Mouse (Mus musculus) C2C12 (cell line): ENCODE measurements at regions not wholly inside any gene's neighbourhood (a gene's known extent, or its start where the extent isn't known, plus 50 kb on each side); places are given as distances from the start of the nearest gene placed in this dataset.

ENCODE experiments used
- H3K27me3 ChIP-seq: one replicate; pipeline ENCODE4 v1.6.1; 2011; ENCODE audit not compliant: control insufficient read depth, insufficient read depth, insufficient read length
- H3K36me3 ChIP-seq: one replicate; pipeline ENCODE4 v1.6.1; 2011; ENCODE audit not compliant: control insufficient read depth, insufficient read depth
- H3K4me3 ChIP-seq: one replicate; pipeline ENCODE4 v1.5.1; 2011; ENCODE audit warnings: mild to moderate bottlenecking, control low read depth; ENCODE audit not compliant: poor library complexity, insufficient read depth, severe bottlenecking
- H3K79me2 ChIP-seq: one replicate; pipeline ENCODE4 v1.6.1; 2011; ENCODE audit not compliant: control insufficient read depth, insufficient read depth
- H3K79me3 ChIP-seq: one replicate; pipeline ENCODE4 v1.6.1; 2011; ENCODE audit warnings: low read depth, control low read depth
- H3ac ChIP-seq: one replicate; pipeline ENCODE3; 2011; ENCODE audit warnings: low read depth; ENCODE audit not compliant: control insufficient read depth, insufficient read length
- CEBPB ChIP-seq: IDR thresholded peaks from one replicate; pipeline ENCODE4 v1.6.1; 2011; ENCODE audit warnings: low read depth, mild to moderate bottlenecking, control low read depth, moderate library complexity
- CTCF ChIP-seq: IDR thresholded peaks from one replicate; pipeline ENCODE4 v1.5.1; 2011; ENCODE audit not compliant: control insufficient read depth, insufficient read depth, insufficient read length
- FOSL1 ChIP-seq: IDR thresholded peaks from one replicate; pipeline ENCODE4 v1.8.0; 2011; ENCODE audit warnings: mild to moderate bottlenecking, low read length; ENCODE audit not compliant: poor library complexity, insufficient read depth, severe bottlenecking
- MAX ChIP-seq: IDR thresholded peaks from one replicate; pipeline ENCODE4 v1.6.1; 2011; ENCODE audit warnings: mild to moderate bottlenecking, control low read depth
- MYOD1 ChIP-seq: IDR thresholded peaks from one replicate; pipeline ENCODE4 v1.6.1; 2011; ENCODE audit warnings: low read depth; ENCODE audit not compliant: control insufficient read depth, insufficient read length
- MYOG ChIP-seq: IDR thresholded peaks from one replicate; pipeline ENCODE4 v1.6.1; 2011; ENCODE audit not compliant: control insufficient read depth, insufficient read length; ENCODE audit errors: extremely low read depth
- USF1 ChIP-seq: IDR thresholded peaks from one replicate; pipeline ENCODE4 v1.6.1; 2011; ENCODE audit warnings: low read depth, mild to moderate bottlenecking, control low read depth, moderate library complexity

DNA sequence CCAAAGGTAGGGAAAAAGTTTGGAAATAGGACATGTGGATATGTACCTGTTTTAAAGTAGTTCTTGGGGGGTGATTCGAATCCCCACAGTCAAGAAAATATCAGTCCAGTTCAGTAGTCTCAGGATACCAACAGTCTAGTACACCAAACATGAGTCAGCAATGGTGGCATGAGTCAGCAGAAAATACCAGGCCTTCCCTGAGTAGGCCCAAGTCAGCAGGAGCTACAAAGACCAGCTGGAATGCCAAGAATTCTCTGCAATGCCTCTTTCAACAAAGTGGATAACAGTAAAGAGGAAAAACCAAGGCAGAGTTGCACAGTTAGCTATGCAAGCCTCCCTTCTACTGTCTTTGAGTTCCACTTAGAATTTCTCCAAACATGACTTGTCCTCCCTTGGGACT is 137.1 kb downstream of the Ankrd16 start:
- no peak overlapping the region for H3ac ChIP-seq
- TF ChIP-seq MYOG = no peak
- peak; percentile 10 for TF ChIP-seq CEBPB
- peak; percentile 73 for TF ChIP-seq FOSL1

DNA sequence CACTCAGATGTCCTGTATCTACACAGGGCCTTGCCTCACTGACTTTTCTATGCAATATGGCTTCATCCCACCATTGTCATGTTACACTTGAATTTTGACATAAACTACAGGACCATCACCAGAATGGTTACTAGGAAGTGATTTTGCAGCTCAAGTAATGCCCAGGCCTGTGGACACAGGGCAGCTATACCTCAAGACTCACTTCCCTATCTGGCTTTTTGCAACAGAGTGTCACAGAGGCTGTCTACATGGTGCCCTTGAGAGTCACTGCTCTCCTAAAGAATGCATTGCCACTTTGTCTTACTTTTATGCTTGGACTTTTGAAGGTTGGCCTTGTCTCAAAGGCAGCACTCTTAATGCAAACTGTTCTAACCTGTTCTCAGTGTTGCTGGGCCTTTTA is 139.7 kb downstream of the Ankrd16 start:
- TF ChIP-seq MYOG = no peak
- no peak for TF ChIP-seq CTCF
- TF ChIP-seq FOSL1 = no peak
- Histone ChIP-seq H3K79me3 (no peaks in the 10 kb centered on the region), H3K4me3 (no peak overlapping the region), H3K36me3 (no peaks in the 10 kb centered on the region), H3K27me3 (no peaks in the 10 kb centered on the region), H3K79me2 (no peaks in the 10 kb centered on the region), H3ac (no peak overlapping the region)

More for the DNA sequence above, 137.1 kb downstream of the Ankrd16 start:
- no peaks in the 10 kb centered on the region for H3K36me3 ChIP-seq
- no peaks in the 10 kb centered on the region for H3K27me3 ChIP-seq
- no peak overlapping the region for H3K4me3 ChIP-seq
- H3K79me2 ChIP-seq = no peaks in the 10 kb centered on the region
- no peaks in the 10 kb centered on the region for H3K79me3 ChIP-seq

GRCm38 (mm10) chr2:11918070-11918469 is 140.4 kb downstream of the Ankrd16 start:
- Histone ChIP-seq H3K36me3 (no peaks in the 10 kb centered on the region), H3K79me3 (no peaks in the 10 kb centered on the region), H3K27me3 (no peaks in the 10 kb centered on the region), H3ac (no peak overlapping the region), H3K79me2 (no peaks in the 10 kb centered on the region), H3K4me3 (no peak overlapping the region)
- TF ChIP-seq MYOG = no peak

GRCm38 (mm10) chr2:11960777-11961176 is 183.1 kb downstream of the Ankrd16 start:
- H3K79me2 ChIP-seq = no peaks in the 10 kb centered on the region
- H3K36me3 ChIP-seq = no peaks in the 10 kb centered on the region
- TF ChIP-seq MYOD1 = no peak
- no peak for TF ChIP-seq USF1
- no peak for TF ChIP-seq MYOG
- no peak for TF ChIP-seq FOSL1
- no peak for TF ChIP-seq MAX
- no peak for TF ChIP-seq CEBPB
- no peak for TF ChIP-seq CTCF
- no peak overlapping the region for H3K4me3 ChIP-seq
- no peak overlapping the region for H3ac ChIP-seq
- H3K27me3 ChIP-seq = no peaks in the 10 kb centered on the region
- H3K79me3 ChIP-seq = no peaks in the 10 kb centered on the region

- H3K79me2 ChIP-seq = no peaks in the 10 kb centered on the region
- H3K36me3 ChIP-seq = no peaks in the 10 kb centered on the region
- H3K79me3 ChIP-seq = no peaks in the 10 kb centered on the region
- no peaks in the 10 kb centered on the region for H3K27me3 ChIP-seq
- no peak overlapping the region for H3ac ChIP-seq
- H3K4me3 ChIP-seq = no peak overlapping the region
- TF ChIP-seq CTCF = no peak
Measured at GRCm38 (mm10) chr2:11965374-11965773, 187.7 kb downstream of the Ankrd16 start.

DNA sequence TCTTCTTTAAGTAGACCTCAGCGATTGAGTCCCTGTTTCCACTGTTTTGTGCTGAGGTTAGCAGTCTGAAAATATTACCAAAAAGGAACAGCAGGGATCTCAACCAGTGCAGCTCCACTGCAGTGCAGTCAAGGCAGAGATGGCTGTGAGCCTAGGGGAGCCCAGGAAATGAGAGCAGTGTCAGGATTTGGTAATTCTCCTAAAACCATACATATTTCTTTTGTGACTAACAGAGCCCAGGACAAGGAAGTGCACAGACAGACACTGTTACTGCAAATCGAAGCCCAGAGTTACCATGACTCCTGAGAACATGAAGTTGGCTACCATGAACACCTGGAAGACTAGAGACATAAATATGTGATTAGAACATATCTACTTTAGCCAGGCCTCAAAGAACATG is 189.3 kb downstream of the Ankrd16 start:
- no peak for TF ChIP-seq CEBPB
- no peak for TF ChIP-seq CTCF
- TF ChIP-seq FOSL1 = no peak
- no peak for TF ChIP-seq MYOD1
- no peak for TF ChIP-seq MYOG
- no peak for TF ChIP-seq USF1
- TF ChIP-seq MAX = no peak
- Histone ChIP-seq H3K79me3 (no peaks in the 10 kb centered on the region), H3K27me3 (no peaks in the 10 kb centered on the region), H3K36me3 (no peaks in the 10 kb centered on the region), H3K4me3 (no peak overlapping the region), H3ac (no peak overlapping the region), H3K79me2 (no peaks in the 10 kb centered on the region)
